Mouse (Mus musculus): ENCODE measurements at regions not wholly inside any gene's neighbourhood (a gene's known extent, or its start where the extent isn't known, plus 50 kb on each side); places are given as distances from the start of the nearest gene placed in this dataset.

DNA sequence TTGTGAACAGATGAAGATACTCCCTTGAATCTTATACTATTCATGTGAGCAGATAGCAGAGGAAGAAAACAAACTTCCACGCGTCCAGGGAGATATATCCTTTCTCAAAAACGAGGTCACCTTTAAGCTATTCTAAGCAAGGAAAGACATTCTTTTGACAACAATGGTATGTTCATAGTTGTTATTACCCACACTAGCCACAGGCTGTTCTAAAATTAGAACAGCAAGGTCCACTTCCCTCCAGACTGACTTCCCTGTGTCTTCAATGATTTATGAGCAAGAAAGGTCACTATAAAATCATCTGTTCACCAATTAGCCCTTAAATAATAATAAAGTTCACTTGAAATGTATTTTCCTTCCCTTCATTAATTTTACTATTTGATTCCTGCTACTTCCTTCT is 263.3 kb upstream of the Cpeb2 start:
- 76% methylated on average over 3 of the region's 3 CpGs for WGBS
- no peaks in the 10 kb centered on the region for H3K9me3 ChIP-seq (replicated peaks; ENCODE audit: control insufficient read depth, low read length)
- H3K36me3 ChIP-seq (replicated peaks; ENCODE audit: control insufficient read depth, insufficient read depth, low read depth, low read length), result no peaks in the 10 kb centered on the region
- no peak for ATAC-seq (replicated peaks; ENCODE audit: insufficient number of reproducible peaks, low FRiP score, low TSS enrichment, low read depth)
- H3K4me1 ChIP-seq (ENCODE audit: control insufficient read depth, insufficient read depth, low read length), result no peaks in the 10 kb centered on the region
- H3K27ac ChIP-seq (replicated peaks; ENCODE audit: low read depth, low read length), result no peak overlapping the region
- H3K4me2 ChIP-seq (ENCODE audit: low read depth, low read length), result no peak overlapping the region
- no peaks in the 10 kb centered on the region for H3K27me3 ChIP-seq (ENCODE audit: control insufficient read depth, insufficient read depth, low read length)
- no peak overlapping the region for H3K4me3 ChIP-seq (ENCODE audit: low read depth, low read length)
- DNase-seq (ENCODE audit: low spot score), result no peak
- no peak overlapping the region for H3K9ac ChIP-seq (replicated peaks; ENCODE audit: low read length)

DNA sequence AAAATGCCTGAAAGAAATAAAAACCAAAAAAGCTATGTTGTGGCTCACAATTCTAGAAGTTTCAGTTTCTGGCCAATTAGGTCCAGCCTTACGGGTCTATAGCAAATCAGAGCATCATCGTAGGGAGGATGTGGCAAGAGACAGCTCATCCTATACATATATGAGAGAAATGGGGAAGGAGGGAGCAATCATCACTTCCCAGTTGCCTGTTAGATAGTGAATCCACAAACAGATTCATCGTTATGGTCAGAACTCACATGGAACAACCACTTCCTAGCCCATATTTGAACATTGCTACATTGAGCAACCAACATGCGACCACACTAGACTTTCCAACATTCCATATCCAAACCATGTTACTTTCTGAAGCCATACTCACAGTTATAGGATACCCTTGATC is 255.9 kb upstream of the Cpeb2 start:
- Histone ChIP-seq H3K4me3 (ENCODE audit: low read depth, low read length) (no peak overlapping the region), H3K27ac (replicated peaks; ENCODE audit: low read depth, low read length) (no peak overlapping the region), H3K9me3 (replicated peaks; ENCODE audit: control insufficient read depth, low read length) (no peaks in the 10 kb centered on the region), H3K27me3 (ENCODE audit: control insufficient read depth, insufficient read depth, low read length) (no peaks in the 10 kb centered on the region), H3K4me2 (ENCODE audit: low read depth, low read length) (no peak overlapping the region), H3K9ac (replicated peaks; ENCODE audit: low read length) (no peak overlapping the region), H3K4me1 (ENCODE audit: control insufficient read depth, insufficient read depth, low read length) (no peaks in the 10 kb centered on the region), H3K36me3 (replicated peaks; ENCODE audit: control insufficient read depth, insufficient read depth, low read depth, low read length) (no peaks in the 10 kb centered on the region)
- 91% methylated on average over 4 of the region's 4 CpGs for WGBS
- ATAC-seq (replicated peaks; ENCODE audit: insufficient number of reproducible peaks, low FRiP score, low TSS enrichment, low read depth) (no peak), DNase-seq (ENCODE audit: low spot score) (no peak)

DNA sequence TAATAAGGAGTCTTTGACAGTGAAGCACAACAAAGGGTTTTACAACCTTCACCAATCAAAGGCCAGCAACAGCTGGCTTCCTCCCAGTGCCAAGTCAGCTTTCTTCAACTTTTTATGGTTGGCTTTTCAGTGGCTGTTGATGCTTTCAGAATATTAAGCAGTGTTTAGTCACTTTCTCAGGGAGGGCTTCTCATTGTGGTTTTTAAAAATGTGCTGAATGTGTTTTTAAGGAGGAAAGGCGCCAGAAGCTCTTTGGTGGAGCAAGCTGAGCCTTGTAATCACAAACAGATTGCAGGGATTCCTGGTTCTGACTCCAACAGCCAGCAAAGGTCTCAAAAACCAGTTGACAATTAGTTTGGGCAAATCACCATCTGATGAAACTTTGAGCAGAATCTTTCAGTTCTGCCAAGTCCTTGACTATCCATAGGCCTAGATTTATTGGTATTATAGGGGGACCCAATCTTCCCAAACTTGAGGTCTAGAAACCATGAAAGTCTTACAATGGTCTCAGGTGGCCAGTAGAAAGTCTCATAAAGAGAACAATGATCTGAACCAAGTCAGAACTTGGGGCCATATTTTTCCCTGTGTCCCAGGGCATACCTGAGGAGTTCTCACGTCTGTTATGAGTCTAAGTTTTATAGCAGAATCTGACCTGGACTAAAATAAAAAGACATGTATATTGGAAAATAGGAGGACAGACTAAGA is 251.9 kb upstream of the Cpeb2 start:
- 77% methylated on average over 2 of the region's 2 CpGs for WGBS
- no peak for ATAC-seq (replicated peaks; ENCODE audit: insufficient number of reproducible peaks, low FRiP score, low TSS enrichment, low read depth)
- H3K9ac ChIP-seq (replicated peaks; ENCODE audit: low read length), result no peak overlapping the region

DNA sequence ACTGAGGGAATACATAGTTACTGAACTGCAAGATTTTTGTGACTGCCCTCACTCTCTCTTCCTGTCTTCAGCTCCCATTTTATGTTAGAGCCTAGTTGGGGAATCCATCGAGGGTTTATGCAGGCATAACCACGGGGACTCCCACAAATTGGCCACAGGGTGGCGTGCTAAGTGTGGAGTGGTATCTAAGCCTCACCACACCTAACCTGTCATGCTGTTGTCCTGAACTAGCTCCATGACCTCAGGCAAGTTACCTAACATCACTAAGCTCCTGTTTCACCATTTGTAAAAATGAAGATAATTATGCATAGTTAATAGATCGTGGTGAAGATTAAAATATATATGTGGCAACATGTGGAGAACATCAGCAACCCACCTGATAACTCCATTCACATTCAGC is 246.8 kb upstream of the Cpeb2 start:
- no peak overlapping the region for H3K27ac ChIP-seq (replicated peaks; ENCODE audit: low read depth, low read length)
- no peak for ATAC-seq (replicated peaks; ENCODE audit: insufficient number of reproducible peaks, low FRiP score, low TSS enrichment, low read depth)
- WGBS, result 79% methylated on average over 4 of the region's 4 CpGs
- no peaks in the 10 kb centered on the region for H3K27me3 ChIP-seq (ENCODE audit: control insufficient read depth, insufficient read depth, low read length)
- DNase-seq (ENCODE audit: low spot score), result no peak
- no peak overlapping the region for H3K4me2 ChIP-seq (ENCODE audit: low read depth, low read length)
- H3K4me3 ChIP-seq (ENCODE audit: low read depth, low read length), result no peak overlapping the region
- H3K9me3 ChIP-seq (replicated peaks; ENCODE audit: control insufficient read depth, low read length), result no peaks in the 10 kb centered on the region
- H3K36me3 ChIP-seq (replicated peaks; ENCODE audit: control insufficient read depth, insufficient read depth, low read depth, low read length), result no peaks in the 10 kb centered on the region
- no peaks in the 10 kb centered on the region for H3K4me1 ChIP-seq (ENCODE audit: control insufficient read depth, insufficient read depth, low read length)
- no peak overlapping the region for H3K9ac ChIP-seq (replicated peaks; ENCODE audit: low read length)

More for the DNA sequence above, 251.9 kb upstream of the Cpeb2 start:
- peak; percentile 3 for DNase-seq (ENCODE audit: low spot score)
- Histone ChIP-seq H3K4me2 (ENCODE audit: low read depth, low read length) (no peak overlapping the region), H3K36me3 (replicated peaks; ENCODE audit: control insufficient read depth, insufficient read depth, low read depth, low read length) (no peaks in the 10 kb centered on the region), H3K4me3 (ENCODE audit: low read depth, low read length) (no peak overlapping the region), H3K4me1 (ENCODE audit: control insufficient read depth, insufficient read depth, low read length) (no peaks in the 10 kb centered on the region), H3K27me3 (ENCODE audit: control insufficient read depth, insufficient read depth, low read length) (no peaks in the 10 kb centered on the region), H3K9me3 (replicated peaks; ENCODE audit: control insufficient read depth, low read length) (no peaks in the 10 kb centered on the region), H3K27ac (replicated peaks; ENCODE audit: low read depth, low read length) (no peak overlapping the region)

DNA sequence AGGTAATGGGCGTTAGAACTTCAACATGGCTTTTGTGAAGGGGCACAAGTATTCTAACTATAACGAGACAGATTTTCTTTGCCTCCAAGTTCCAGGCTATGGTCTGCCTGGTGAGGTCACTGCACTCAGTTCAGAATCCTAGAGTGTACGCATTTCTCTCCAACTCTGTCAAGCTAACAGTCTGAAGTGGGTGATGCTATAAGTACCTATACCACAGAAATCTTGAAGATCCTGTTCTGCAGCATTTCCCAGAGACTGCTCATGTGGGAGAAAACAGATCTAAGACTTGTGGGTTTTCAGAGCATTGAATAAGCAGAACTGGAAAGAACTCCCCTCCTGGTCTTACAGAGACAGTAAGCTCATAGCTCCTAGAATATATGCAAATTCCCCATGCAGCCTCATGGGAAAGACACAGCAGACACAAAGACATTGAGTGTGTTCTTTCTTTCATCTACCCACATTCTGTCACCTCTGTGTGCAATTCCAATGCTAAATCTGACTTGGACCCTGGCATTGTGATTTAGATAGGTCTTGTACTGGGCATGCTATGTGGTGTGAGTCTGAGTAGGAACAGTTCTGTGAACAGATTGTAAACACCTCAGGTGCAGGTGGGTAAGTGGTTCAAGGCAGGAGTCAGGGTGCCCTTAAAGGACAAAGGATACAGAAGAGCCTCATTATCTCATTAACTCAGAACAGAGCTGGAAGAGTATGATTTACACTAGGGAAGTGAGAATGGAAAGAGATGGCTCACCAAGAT is 245.1 kb upstream of the Cpeb2 start:
- H3K9me3 ChIP-seq (replicated peaks; ENCODE audit: control insufficient read depth, low read length), result no peaks in the 10 kb centered on the region

DNA sequence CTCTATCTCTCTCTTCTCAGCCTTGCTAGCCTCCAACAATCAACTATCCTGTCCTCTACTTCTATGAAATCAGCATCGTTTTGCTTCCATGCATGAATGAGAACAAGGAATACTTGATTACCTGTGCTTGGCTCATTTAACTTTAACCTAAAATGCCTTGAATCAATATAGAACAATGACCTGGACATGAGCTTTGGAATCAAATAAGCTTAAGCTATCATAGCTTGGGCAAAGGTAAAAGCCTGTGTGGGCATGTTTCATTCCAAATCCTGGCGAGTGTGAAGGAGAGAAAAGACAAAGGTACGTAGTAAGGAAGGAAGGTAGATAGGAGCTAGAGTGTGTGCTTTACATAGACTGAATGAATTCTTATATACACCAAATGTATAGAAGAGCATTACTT is 243.7 kb upstream of the Cpeb2 start:
- no peak for DNase-seq (ENCODE audit: low spot score)
- ATAC-seq (replicated peaks; ENCODE audit: insufficient number of reproducible peaks, low FRiP score, low TSS enrichment, low read depth), result no peak

More for the DNA sequence above, 245.1 kb upstream of the Cpeb2 start:
- Histone ChIP-seq H3K27ac (replicated peaks; ENCODE audit: low read depth, low read length) (no peak overlapping the region), H3K9ac (replicated peaks; ENCODE audit: low read length) (no peak overlapping the region), H3K27me3 (ENCODE audit: control insufficient read depth, insufficient read depth, low read length) (no peaks in the 10 kb centered on the region), H3K4me2 (ENCODE audit: low read depth, low read length) (no peak overlapping the region), H3K36me3 (replicated peaks; ENCODE audit: control insufficient read depth, insufficient read depth, low read depth, low read length) (no peaks in the 10 kb centered on the region), H3K4me3 (ENCODE audit: low read depth, low read length) (no peak overlapping the region), H3K4me1 (ENCODE audit: control insufficient read depth, insufficient read depth, low read length) (no peaks in the 10 kb centered on the region)
- no peak for ATAC-seq (replicated peaks; ENCODE audit: insufficient number of reproducible peaks, low FRiP score, low TSS enrichment, low read depth)
- peak; percentile 11 for DNase-seq (ENCODE audit: low spot score)
- 85% methylated on average over 3 of the region's 3 CpGs for WGBS

DNA sequence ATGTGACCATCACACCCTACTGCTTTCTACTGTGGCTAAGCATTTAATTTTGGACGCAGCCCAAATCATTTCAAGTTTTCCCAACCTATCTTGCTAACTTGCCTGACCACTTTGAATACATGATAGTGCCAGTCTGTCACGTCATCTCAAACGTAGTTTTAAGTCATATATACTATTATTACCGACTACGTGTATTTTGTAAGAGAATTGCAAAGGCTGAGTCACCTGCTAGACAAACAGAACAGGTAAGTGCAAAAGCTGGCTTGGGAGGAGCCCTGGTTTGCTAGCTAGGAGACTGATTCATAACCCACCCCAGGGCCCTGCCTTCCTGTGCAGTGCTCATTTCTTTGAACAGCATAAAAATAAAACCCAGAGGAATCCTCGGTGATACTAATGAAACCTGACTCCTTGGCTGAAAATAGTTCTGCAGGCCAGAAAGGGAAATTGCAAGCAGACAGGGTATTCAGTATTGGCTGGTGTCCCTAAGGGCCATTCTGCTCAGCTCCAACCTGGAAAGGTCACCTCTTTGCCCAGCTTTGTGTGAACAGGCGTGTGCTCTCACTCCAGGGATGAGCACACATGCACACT is 208.9 kb upstream of the Cpeb2 start:
- no peak overlapping the region for H3K4me2 ChIP-seq (ENCODE audit: low read depth, low read length)
- H3K9ac ChIP-seq (replicated peaks; ENCODE audit: low read length), result no peak overlapping the region
- H3K9me3 ChIP-seq (replicated peaks; ENCODE audit: control insufficient read depth, low read length), result no peaks in the 10 kb centered on the region
- ATAC-seq (replicated peaks; ENCODE audit: insufficient number of reproducible peaks, low FRiP score, low TSS enrichment, low read depth) (peak; percentile 52; the same call in 1 of the 2 replicates), DNase-seq (ENCODE audit: low spot score) (peak; percentile 6)
- H3K36me3 ChIP-seq (replicated peaks; ENCODE audit: control insufficient read depth, insufficient read depth, low read depth, low read length), result no peaks in the 10 kb centered on the region
- H3K4me3 ChIP-seq (ENCODE audit: low read depth, low read length), result no peak overlapping the region
- H3K27ac ChIP-seq (replicated peaks; ENCODE audit: low read depth, low read length), result no peak overlapping the region
- H3K27me3 ChIP-seq (ENCODE audit: control insufficient read depth, insufficient read depth, low read length), result no peaks in the 10 kb centered on the region
- H3K4me1 ChIP-seq (ENCODE audit: control insufficient read depth, insufficient read depth, low read length), result no peaks in the 10 kb centered on the region
- WGBS, result 70% methylated on average over 7 of the region's 7 CpGs

More for the DNA sequence above, 243.7 kb upstream of the Cpeb2 start:
- Histone ChIP-seq H3K9me3 (replicated peaks; ENCODE audit: control insufficient read depth, low read length) (no peaks in the 10 kb centered on the region), H3K4me1 (ENCODE audit: control insufficient read depth, insufficient read depth, low read length) (no peaks in the 10 kb centered on the region), H3K27me3 (ENCODE audit: control insufficient read depth, insufficient read depth, low read length) (no peaks in the 10 kb centered on the region), H3K4me2 (ENCODE audit: low read depth, low read length) (no peak overlapping the region), H3K4me3 (ENCODE audit: low read depth, low read length) (no peak overlapping the region), H3K36me3 (replicated peaks; ENCODE audit: control insufficient read depth, insufficient read depth, low read depth, low read length) (no peaks in the 10 kb centered on the region), H3K9ac (replicated peaks; ENCODE audit: low read length) (no peak overlapping the region), H3K27ac (replicated peaks; ENCODE audit: low read depth, low read length) (no peak overlapping the region)
- 89% methylated on average over 3 of the region's 3 CpGs for WGBS

DNA sequence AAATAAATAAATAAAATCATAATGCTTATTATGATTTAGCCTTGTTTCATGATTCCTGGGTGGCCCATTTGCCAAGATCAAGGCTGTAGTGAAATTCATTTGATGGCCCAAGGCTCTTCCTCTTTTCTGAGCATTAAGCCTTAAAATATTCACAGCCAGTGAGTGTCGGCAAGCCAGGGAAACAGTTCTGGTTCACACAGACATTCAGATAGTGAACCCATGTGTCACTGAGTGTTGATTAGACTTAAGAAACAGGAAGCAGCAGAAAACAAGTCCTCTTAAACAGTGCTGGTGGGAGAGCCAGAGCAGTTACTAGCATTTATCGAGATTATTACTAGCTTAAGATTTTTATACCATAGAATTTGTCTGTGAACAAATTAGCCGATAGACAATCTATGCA is 201.7 kb upstream of the Cpeb2 start:
- no peaks in the 10 kb centered on the region for H3K27me3 ChIP-seq (ENCODE audit: control insufficient read depth, insufficient read depth, low read length)
- no peaks in the 10 kb centered on the region for H3K36me3 ChIP-seq (replicated peaks; ENCODE audit: control insufficient read depth, insufficient read depth, low read depth, low read length)
- H3K27ac ChIP-seq (replicated peaks; ENCODE audit: low read depth, low read length), result no peak overlapping the region
- no peaks in the 10 kb centered on the region for H3K9me3 ChIP-seq (replicated peaks; ENCODE audit: control insufficient read depth, low read length)
- no peak for ATAC-seq (replicated peaks; ENCODE audit: insufficient number of reproducible peaks, low FRiP score, low TSS enrichment, low read depth)
- DNase-seq (ENCODE audit: low spot score), result no peak
- no peaks in the 10 kb centered on the region for H3K4me1 ChIP-seq (ENCODE audit: control insufficient read depth, insufficient read depth, low read length)
- H3K9ac ChIP-seq (replicated peaks; ENCODE audit: low read length), result no peak overlapping the region
- WGBS, result 86% methylated on average over 3 of the region's 3 CpGs
- H3K4me3 ChIP-seq (ENCODE audit: low read depth, low read length), result no peak overlapping the region
- H3K4me2 ChIP-seq (ENCODE audit: low read depth, low read length), result no peak overlapping the region
